Mouse (Mus musculus) MEL (cell line): Measurements from ENCODE around the gene Rp9.

Experiments used
- CHD2 ChIP-seq: IDR thresholded peaks from 2 replicates; pipeline ENCODE4 v1.6.1; 2011; ENCODE audit warnings: low read length, improper control_type of control experiment
- CTCF ChIP-seq, 3 experiments: IDR thresholded peaks in 2 of 3; conservative IDR thresholded peaks in 1 of 3; 2 replicates each; pipeline ENCODE4 v1.5.1; 2011 to 2012; ENCODE audit warnings: low read length in 3 of 3, low read depth in 2 of 3, mild to moderate bottlenecking in 2 of 3, improper control_type of control experiment in 1 of 3, inconsistent platforms in 1 of 3, mixed read lengths in 1 of 3, moderate library complexity in 1 of 3; ENCODE audit not compliant: control insufficient read depth in 1 of 3, insufficient read depth in 1 of 3, poor library complexity in 1 of 3, severe bottlenecking in 1 of 3
- E2F4 ChIP-seq: IDR thresholded peaks from 2 replicates; pipeline ENCODE4 v1.6.1; 2011; ENCODE audit warnings: low read depth, low read length, improper control_type of control experiment, borderline replicate concordance
- EP300 ChIP-seq, 2 experiments: IDR thresholded peaks; 2 replicates each; pipeline ENCODE4 v1.6.1; 2011; ENCODE audit warnings: improper control_type of control experiment in 2 of 2, low read length in 2 of 2, low read depth in 1 of 2, mild to moderate bottlenecking in 1 of 2
- ETS1 ChIP-seq: IDR thresholded peaks from 2 replicates; pipeline ENCODE4 v1.6.1; 2012; ENCODE audit warnings: low read depth, mild to moderate bottlenecking, inconsistent platforms, low read length, improper control_type of control experiment, moderate library complexity
- GABPA ChIP-seq: IDR thresholded peaks from 2 replicates; pipeline ENCODE4 v1.6.1; 2012; ENCODE audit warnings: low read depth, mild to moderate bottlenecking, inconsistent platforms, low read length, improper control_type of control experiment, moderate library complexity
- JUND ChIP-seq: IDR thresholded peaks from 2 replicates; pipeline ENCODE4 v1.6.1; 2011; ENCODE audit warnings: low read depth, mild to moderate bottlenecking, improper control_type of control experiment, low read length
- KAT2A ChIP-seq: conservative IDR thresholded peaks from 2 replicates; pipeline ENCODE4 v1.6.1; 2012; ENCODE audit warnings: low read depth, low read length, improper control_type of control experiment, inconsistent platforms
- MAX ChIP-seq: IDR thresholded peaks from 2 replicates; pipeline ENCODE4 v1.6.1; 2011; ENCODE audit warnings: low read length, improper control_type of control experiment
- NELFE ChIP-seq: IDR thresholded peaks from 2 replicates; pipeline ENCODE4 v1.6.1; 2011; ENCODE audit warnings: low read depth, low read length, improper control_type of control experiment
- POLR2A ChIP-seq, 2 experiments: IDR thresholded peaks; 2 replicates each; pipeline ENCODE4 v1.6.1; 2011 to 2012; ENCODE audit warnings: low read length in 2 of 2, mild to moderate bottlenecking in 2 of 2, control low read depth in 1 of 2, improper control_type of control experiment in 1 of 2, low read depth in 1 of 2, moderate library complexity in 1 of 2; ENCODE audit not compliant: control insufficient read depth in 1 of 2, insufficient read depth in 1 of 2, poor library complexity in 1 of 2
- ZC3H11A ChIP-seq: IDR thresholded peaks from 2 replicates; pipeline ENCODE4 v1.6.1; 2012; ENCODE audit warnings: low read depth, mild to moderate bottlenecking, inconsistent platforms, low read length, improper control_type of control experiment

- no peak for TF ChIP-seq GABPA
- no peak for TF ChIP-seq CHD2
- TF ChIP-seq NELFE, result no peak
- TF ChIP-seq CTCF (IDR thresholded peaks at IDR 0.05 in 2 of 3, conservative IDR thresholded peaks at IDR 0.05 in 1 of 3; ENCODE audit: control insufficient read depth in 1 of 3, insufficient read depth in 1 of 3, low read depth in 2 of 3, low read length in 3 of 3, poor library complexity in 1 of 3, severe bottlenecking in 1 of 3), result no peak
- no peak for TF ChIP-seq KAT2A
- TF ChIP-seq ETS1, result no peak
- no peak for TF ChIP-seq E2F4
- no peak for TF ChIP-seq JUND
- no peak for TF ChIP-seq MAX
- TF ChIP-seq EP300 (IDR thresholded peaks at IDR 0.05; ENCODE audit: low read depth in 1 of 2, low read length in 2 of 2), result no peak
- TF ChIP-seq POLR2A (IDR thresholded peaks at IDR 0.05; ENCODE audit: control insufficient read depth in 1 of 2, insufficient read depth in 1 of 2, low read depth in 1 of 2, low read length in 2 of 2, poor library complexity in 1 of 2), result no peak
- TF ChIP-seq ZC3H11A, result no peak
Measured at GRCm38 (mm10) chr9:22466212-22466611, 3.3 kb downstream of the Rp9 start.
